Mouse (Mus musculus): ENCODE data around the gene Ugt1a2. TPM values are rescaled to one million over a fixed set of nuclear protein-coding genes. Genes with fewer than 3 reads are reported as not detected.

Ugt1a2 gene
- polyA plus RNA-seq, 2 experiments from 2014 or later, result not detected

DNA sequence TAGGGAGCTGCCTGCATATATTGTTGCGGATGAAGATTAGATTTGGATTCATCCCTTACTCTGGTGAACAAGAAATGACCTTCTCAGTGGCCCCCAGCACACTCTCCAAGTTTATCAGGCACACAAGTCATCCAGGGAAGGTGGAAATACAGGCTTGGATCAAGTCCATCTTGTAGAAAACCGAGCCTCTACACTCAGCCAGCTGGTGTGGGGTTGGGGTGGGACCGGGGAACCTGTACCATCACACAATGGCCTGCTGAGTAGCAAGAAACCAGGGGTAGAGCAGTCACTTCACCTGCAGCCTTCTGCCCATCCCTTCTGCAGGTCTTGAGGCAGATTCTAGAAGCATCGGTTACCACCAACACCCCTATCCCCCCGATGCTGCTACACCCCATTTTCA, 34.2 kb downstream of the Ugt1a2 start:
- ATAC-seq, result no peak

- ATAC-seq, result no peak
These were observed 34.9 kb downstream of the Ugt1a2 start for GRCm38 (mm10) chr1:88235046-88235893.

GRCm38 (mm10) chr1:88235894-88236415, 35.6 kb downstream of the Ugt1a2 start:
- ATAC-seq, result no peak

GRCm38 (mm10) chr1:88237311-88237710, 36.9 kb downstream of the Ugt1a2 start:
- no peak for ATAC-seq

DNA sequence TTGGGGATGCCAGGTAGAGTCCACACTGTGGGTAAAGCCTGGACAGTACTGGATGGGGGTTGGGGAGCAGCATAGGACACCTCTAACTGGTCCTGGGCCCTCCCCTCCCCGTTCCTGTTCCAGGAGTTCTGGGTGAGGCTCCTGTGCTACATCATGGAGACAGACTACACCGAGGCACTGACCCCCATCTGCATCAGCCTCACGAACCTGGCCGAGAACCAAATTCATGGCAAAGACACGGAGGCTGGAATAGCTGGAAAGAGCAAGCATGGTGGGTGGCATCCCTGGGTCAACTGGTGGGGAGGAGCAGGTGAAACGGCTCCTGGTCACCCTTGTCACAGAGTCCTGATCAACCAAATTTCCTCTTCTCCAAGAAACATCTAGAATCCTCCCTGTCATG, 38.4 kb downstream of the Ugt1a2 start:
- ATAC-seq, result no peak

GRCm38 (mm10) chr1:88240072-88240471, 39.7 kb downstream of the Ugt1a2 start:
- ATAC-seq, result no peak

DNA sequence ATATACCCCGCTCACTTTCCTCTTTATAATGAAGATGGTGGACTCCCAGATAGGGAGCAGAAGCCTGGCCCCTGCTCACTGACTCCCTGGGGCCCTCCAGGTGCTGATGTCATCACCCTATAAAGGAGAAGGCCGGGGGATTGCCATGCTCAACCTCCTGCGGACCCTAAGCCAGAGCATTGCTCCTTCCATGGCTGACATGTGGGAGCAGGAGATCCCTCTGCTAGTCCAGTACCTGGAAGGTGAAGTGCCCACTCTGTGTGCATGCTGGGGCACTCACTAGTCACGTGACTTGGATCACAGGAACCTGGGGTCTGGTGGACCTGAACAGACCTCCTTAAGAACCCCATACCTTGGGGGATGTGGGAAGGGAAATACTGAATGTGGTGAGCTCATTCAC, 40.2 kb downstream of the Ugt1a2 start:
- ATAC-seq, result no peak

GRCm38 (mm10) chr1:88243861-88244260, 43.5 kb downstream of the Ugt1a2 start:
- no peak for ATAC-seq

DNA sequence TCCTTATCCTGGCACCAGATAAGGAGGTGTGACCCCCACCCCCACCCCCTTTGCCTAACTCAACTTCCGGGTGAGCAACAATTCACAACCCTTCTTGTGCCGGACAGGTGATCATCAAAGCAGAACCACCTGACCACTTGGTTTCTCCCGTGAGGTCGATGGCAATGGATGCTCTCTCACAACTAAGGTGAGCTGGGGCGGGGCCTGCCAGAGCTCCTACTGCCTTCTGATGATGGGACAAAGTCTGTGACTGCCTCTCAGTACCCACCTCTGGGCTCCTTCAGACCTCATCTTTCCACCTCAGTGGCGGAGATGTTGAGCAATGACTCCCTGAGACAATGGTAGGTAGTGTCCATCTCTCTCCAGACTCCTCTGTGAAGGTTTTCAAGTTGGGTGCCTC, 45.5 kb downstream of the Ugt1a2 start:
- no peak for ATAC-seq

- no peak for ATAC-seq
These were observed 46.0 kb downstream of the Ugt1a2 start for GRCm38 (mm10) chr1:88246386-88246785.

DNA sequence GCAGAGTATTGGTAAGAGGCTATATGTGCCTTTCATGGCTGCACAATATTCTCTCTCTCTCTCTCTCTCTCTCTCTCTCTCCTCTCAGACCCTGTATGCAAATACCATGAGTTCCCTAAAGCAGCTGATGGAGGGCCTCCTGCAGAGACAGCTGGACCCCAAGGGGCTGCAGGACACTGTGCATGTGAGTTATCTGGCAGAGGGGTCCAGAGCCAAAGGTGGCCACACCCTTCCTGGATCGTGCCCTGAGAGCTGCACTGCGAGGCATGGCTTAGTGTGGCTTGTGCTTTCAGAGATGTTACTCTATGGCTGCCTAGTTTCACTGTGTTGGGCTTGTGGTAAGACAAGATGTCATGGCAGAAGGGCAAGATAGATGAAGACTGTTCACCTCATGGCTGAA, 47.3 kb downstream of the Ugt1a2 start:
- ATAC-seq, result no peak

DNA sequence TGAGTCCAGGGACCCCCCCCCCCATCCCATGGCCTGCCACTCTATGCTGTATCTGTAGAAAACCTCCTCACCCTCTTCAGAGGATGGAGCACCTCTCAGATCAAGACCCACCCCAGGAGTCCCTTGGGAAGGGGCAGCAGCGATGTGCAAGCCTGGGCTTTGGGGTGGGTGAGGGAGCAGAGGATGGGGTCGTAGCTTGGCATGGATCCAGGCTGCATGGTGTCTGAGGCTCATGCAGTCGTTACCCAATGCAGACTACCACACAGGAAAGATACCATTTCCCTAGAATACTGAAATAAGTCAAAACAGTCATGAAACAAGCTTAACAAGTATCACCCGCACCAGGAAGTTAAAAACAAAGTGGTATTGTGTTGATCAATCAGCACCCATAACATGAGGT, 48.3 kb downstream of the Ugt1a2 start:
- no peak for ATAC-seq

DNA sequence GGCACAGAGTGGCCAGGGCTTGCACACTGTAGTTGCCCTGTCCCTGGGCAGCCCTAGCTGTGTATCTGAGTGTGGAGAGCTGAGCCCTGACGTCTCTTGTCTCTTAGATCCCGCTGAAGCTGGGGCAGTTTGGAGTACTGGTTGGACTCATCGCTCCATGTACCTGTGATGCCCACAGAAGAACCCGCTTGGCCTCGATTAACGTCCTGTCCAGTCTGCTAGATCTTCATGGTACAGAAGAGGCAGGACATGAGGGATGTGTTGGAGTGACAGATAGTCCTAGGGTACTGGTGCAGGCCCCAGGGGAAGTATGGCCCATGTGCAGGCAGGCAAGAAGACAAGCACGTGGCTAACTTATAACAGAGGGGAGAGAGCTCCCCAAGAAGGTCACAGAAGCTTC, 49.2 kb downstream of the Ugt1a2 start:
- ATAC-seq, result no peak

DNA sequence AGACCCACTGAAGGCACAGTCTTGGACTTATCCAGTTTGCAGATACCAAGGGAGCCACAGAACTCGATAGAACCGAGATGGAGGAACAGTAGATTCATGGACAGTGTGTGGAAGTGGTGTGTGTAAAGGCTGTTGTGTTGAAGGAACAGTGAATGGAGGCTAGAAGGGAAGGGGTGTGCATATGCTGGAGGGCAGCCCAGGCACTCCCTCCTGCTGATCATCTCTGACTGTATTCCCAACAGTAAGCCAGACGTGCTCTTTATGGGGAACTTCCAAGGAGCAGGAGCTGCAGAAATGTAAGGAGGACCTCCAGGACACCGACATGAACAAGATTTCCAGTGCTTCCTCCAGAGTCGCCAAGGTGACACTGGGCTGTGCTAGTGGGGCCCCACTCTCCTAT, 49.6 kb downstream of the Ugt1a2 start:
- no peak for ATAC-seq

GRCm38 (mm10) chr1:88253106-88253505, 52.7 kb downstream of the Ugt1a2 start:
- ATAC-seq, result no peak

- no peak for ATAC-seq
These were observed 53.1 kb downstream of the Ugt1a2 start for GRCm38 (mm10) chr1:88253540-88253939.

DNA sequence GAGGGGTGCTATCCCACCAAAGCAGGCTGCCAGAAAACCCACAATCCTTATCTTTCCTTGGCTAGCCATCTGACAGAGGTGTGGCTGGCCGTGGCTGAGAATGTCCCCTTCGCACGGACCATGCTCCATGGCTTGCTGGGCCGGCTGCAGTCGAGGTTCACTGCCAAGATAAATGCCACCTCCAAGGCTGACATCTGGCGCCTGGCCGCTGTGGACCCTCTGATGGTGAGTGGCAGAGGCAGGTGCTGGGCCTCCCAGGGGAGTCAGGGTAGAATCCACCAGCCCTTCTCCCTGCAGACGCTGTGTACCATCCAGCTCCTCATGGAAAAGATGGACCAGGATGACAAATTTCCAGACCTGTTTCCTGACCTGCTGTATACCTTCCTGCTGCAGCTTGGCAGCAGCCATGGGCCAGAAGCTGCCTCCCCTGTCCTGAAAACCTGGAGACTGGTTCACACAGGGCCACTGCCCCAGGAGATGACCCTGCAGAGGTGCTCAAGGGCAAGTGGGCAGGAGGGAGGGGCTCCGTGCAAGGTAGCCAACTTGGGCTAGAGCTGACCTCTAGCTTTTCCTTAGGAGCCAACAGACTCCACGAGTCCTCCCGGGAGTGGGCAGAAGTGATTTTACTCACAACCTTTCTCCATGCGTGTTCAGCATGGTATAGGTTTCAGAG, 54.5 kb downstream of the Ugt1a2 start:
- ATAC-seq, result no peak

- ATAC-seq, result no peak
These were observed 55.1 kb downstream of the Ugt1a2 start for GRCm38 (mm10) chr1:88255466-88255857.

DNA sequence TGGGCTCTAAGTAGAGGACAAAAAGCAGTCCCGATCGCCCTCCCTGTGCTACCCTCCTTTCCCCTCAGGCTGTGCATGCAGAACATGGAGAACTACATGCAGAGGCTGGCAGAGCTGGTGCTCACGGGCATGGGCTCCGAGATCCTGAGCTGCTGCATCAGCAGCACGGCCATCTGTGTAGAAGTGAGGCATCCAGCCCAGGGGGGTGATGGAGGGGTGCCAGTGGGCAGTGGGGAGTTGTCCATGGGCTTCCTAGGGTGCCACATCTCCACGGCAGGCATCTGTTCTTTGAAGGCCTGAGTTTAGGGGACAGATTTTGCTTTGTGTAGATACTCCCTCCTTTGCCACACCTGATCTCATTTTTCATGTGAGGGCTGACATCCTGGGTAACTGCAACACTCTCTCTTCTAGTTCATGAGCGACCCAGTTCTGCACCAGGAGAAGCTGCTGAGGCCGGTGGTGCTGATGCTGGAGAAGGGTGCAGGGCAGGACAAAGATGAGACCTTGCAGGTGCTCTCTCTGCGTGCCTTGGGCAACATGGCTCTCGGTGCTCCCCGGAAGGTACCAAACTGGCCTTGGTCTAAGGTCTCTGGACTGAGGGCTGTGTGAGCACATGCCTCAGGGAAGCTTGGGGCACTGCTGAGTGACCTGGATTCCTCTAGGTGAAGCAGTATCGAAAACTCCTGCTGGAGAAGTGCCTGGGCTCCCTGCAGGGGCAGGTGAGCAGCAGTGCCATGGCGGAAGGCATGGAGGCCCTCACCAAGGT, 55.8 kb downstream of the Ugt1a2 start:
- no peak for ATAC-seq

DNA sequence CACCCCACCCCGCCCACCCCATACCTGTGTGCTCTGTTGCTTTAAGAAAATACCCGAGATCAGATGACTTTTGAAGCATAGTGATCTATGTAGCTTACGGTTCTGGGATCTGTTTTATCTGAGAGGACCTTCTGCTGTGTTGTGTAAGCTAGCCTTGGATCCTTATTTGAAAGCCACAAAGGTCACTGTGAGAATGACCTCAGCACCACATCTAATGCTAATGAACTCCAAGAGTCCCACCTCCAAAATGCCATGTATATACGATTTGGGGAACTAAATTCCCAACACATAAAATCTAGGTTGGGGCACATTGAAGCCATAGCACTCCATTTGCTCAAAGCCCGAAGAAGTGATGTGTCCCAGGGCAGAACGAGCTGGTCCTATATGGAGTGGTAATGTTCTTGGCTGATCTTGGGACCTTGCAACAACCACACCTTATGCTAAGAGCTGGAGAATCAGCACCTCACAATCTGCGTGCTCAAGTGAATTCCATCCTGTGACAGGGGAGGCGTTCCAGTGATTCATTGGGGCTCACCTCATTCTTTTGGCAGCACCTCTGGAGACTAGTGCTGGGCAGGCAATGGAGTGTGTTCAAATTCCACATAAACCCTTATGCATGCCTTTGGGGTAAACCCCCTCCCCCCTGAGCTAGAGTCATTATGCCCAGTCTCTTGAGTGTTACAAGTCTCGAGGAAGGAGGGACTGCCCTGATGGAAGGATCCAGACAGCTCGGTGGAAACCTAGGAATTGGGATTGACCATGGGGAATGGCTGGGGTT, 56.7 kb downstream of the Ugt1a2 start:
- ATAC-seq, result no peak

DNA sequence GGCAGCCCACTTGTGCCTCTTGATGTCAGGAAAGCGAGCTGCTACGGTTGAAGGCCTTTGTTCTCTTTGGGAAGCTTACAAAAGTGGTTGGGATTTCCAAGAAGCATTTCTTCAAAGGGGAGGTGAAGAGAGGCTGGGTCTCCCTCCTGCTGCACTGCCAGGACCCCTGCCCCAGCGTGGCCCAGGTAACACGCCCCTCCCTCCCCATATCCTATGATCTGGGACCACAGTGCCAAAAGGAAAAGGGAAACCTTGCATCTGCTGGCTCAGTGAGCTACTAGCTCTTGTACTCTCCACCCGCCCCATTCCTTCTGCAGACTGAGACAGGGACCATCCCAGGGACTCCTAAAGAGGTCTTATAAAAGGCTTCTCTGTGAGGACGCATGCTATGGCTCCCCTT, 57.3 kb downstream of the Ugt1a2 start:
- no peak for ATAC-seq

- no peak for ATAC-seq
These were observed 58.0 kb downstream of the Ugt1a2 start for GRCm38 (mm10) chr1:88258361-88258760.
